Mouse (Mus musculus): ENCODE data around the gene Mrpl54.

GRCm38 (mm10) chr10:81273842-81274241 lies 7.1 kb upstream of the Mrpl54 start:
- TF ChIP-seq CTCF (IDR thresholded peaks at IDR 0.05; ENCODE audit: extremely low read depth, insufficient read depth, low read length) (no peak), POLR2A (IDR thresholded peaks at IDR 0.05; ENCODE audit: extremely low read depth, insufficient read depth, low read length) (no peak)

Measured in cortical plate, adult 2 months (tissue).